Mouse (Mus musculus) stomach, embryonic 15.5 days (tissue): ENCODE measurements around the gene Tenm2. TPM values are rescaled to one million over a fixed set of nuclear protein-coding genes. Genes with fewer than 3 reads are reported as not detected.

ENCODE experiments used
- ATAC-seq: fragments of 200-750 bp; cut with Nextera tagmentation; 2 replicates; pipeline ENCODE4 v1.8.0; 2017; ENCODE audit warnings: low read depth, moderate number of reproducible peaks, moderate TSS enrichment; ENCODE audit not compliant: insufficient read depth, low FRiP score
- H3K27ac ChIP-seq: fragments of 300-500 bp; sonication (generic); 2 replicates; pipeline ENCODE4 v1.5.1; 2015; ENCODE audit warnings: mild to moderate bottlenecking, inconsistent platforms
- H3K27me3 ChIP-seq: fragments of 300-500 bp; sonication (generic); replicated peaks from 2 replicates; pipeline ENCODE4 v1.6.1; 2015; ENCODE audit warnings: inconsistent platforms
- H3K36me3 ChIP-seq: fragments of 300-500 bp; sonication (generic); 2 replicates; pipeline ENCODE4 v1.6.1; 2015; ENCODE audit warnings: inconsistent platforms
- H3K4me1 ChIP-seq: fragments of 300-500 bp; sonication (generic); 2 replicates; pipeline ENCODE4 v1.6.1; 2015; ENCODE audit warnings: inconsistent platforms
- H3K4me2 ChIP-seq: fragments of 300-500 bp; sonication (generic); 2 replicates; pipeline ENCODE4 v1.6.1; 2015; ENCODE audit warnings: mild to moderate bottlenecking, inconsistent platforms
- H3K4me3 ChIP-seq: fragments of 300-500 bp; sonication (generic); replicated peaks from 2 replicates; pipeline ENCODE4 v1.5.1; 2015; ENCODE audit warnings: inconsistent platforms
- H3K9ac ChIP-seq: fragments of 300-500 bp; sonication (generic); 2 replicates; pipeline ENCODE4 v1.6.1; 2015; ENCODE audit warnings: inconsistent platforms
- H3K9me3 ChIP-seq: fragments of 300-500 bp; sonication (generic); 2 replicates; pipeline ENCODE4 v1.6.1; 2016; ENCODE audit warnings: inconsistent platforms
- WGBS: fragments of 180-500 bp; shearing (Covaris S2); methylation state at CpG from one replicate; pipeline ENCODE4 v1.1.7; 2015; 5-methylcytosine and 5-hydroxymethylcytosine counted together
- polyA plus RNA-seq: library from polyadenylated mRNA; unstranded; fragments of >200 nt; fragmentation: Nextera tagmentation; extraction: Ambion mirVana; gene quantifications from 2 replicates; pipeline ENCODE4 v1.2.1, GENCODE M21; 2015

Gene Tenm2
- polyA plus RNA-seq, 1 experiment from 2014 or later, result 1.6 TPM

DNA sequence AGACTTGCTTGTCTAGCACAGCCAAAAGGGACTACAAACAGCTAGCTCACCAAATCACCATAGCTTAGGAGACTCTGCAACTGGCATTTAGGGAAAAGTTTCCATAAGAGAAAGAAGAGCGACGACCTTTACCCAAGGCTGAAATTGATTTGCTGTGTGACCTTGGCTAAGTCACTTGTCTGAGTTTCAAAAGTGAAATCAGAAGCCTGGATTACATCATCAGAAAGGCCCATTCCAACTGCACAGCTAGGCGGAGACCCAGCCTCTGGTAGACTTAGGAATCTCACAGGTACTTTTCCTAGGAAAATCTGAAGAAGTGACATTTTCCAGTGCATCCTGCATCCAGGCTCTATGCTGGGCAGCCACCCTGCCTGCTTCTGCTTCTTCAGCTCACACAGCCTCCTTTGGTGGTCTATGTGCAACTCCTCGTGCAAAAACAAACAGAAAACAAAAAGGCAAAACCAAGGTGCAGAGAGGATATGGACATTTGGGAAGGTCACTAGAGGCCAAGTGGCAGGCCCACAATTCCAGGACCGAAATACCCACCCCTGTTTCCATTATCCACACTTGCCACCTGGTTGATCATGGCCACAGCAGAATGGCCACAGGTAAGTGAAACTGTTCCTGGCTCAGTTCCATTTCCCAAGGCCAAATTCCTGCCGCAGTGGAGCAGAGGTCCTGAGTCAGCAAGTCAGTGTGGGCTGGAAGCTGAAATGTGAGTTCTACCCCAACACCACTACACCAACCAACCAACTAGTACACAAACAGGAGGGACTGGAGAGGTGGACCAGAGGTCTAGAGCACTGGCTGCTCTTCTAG is 1260.9 kb downstream of the Tenm2 start:
- Histone ChIP-seq H3K27me3 (0 out of 2 replicates have a peak, but pooled peaks cover 5% of the 10 kb centered on the region), H3K36me3 (no peaks in the 10 kb centered on the region), H3K9me3 (no peaks in the 10 kb centered on the region), H3K9ac (no peak overlapping the region), H3K4me2 (no peak overlapping the region), H3K4me1 (peaks cover 7% of the 10 kb centered on the region), H3K27ac (no peak overlapping the region), H3K4me3 (no peak overlapping the region)
- 76% methylated on average over 6 of the region's 6 CpGs for WGBS
- no peak for ATAC-seq

DNA sequence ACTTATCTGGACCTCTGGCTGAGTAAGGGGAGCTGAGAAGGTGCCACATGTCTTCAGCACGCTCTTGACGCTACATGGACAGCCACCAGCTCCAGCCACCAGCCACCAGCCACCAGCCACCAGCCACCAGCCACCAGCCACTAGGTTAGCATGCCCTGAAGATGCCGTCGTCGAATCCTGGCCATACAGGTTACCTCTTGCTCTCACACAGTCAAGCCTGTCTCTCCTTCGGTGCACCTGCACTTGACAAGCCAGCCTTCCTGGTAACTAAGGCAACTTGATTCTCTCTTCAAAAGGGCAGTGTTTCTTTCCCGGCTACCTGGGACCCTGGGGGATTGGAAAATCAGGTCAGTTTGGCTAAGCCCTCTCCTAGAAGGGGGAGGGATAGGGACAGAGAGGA is 1262.6 kb downstream of the Tenm2 start:
- no peaks in the 10 kb centered on the region for H3K27me3 ChIP-seq
- no peaks in the 10 kb centered on the region; the same call in none of the 2 replicates for H3K4me1 ChIP-seq
- no peak overlapping the region for H3K4me2 ChIP-seq
- no peak overlapping the region for H3K27ac ChIP-seq
- WGBS, result 45% methylated on average over 7 of the region's 7 CpGs
- no peak overlapping the region for H3K4me3 ChIP-seq
- H3K9ac ChIP-seq, result no peak overlapping the region
- no peaks in the 10 kb centered on the region for H3K9me3 ChIP-seq
- no peaks in the 10 kb centered on the region for H3K36me3 ChIP-seq
- ATAC-seq, result no peak

DNA sequence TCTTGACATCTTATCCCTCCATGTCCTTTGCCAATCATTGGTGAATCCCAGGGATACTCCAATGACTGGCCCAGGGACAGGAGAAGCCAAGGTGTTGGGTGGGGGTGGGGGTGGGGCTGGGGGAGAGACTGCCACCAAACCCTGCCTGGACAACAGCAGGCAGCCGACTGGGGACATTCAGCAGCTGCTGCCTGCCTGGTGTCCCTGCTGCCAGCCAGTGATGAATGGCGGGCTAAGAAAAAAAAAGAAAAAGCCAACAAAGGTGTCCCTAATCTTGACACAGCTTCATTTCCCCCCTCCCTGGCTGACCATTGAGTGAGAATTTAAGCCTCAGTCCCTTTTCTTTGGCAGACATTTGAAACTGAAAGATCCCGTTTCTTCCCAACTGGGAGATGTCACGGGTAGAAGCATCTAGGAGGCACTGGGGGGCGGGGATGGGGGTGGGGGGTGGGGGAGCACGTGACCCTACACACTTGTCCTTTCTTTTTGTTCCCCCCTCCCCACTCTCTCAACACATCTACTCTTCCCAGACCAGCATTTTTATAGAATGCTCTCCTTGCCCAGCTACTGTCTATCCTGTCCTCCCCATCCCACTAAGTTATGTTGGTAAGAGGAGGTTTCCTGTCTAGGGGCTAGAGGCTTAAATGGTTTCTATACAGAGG is 1263.4 kb downstream of the Tenm2 start:
- H3K27me3 ChIP-seq, result no peaks in the 10 kb centered on the region
- H3K9me3 ChIP-seq, result no peaks in the 10 kb centered on the region
- no peak overlapping the region; the same call in 1 of the 2 replicates for H3K27ac ChIP-seq
- no peaks in the 10 kb centered on the region; the same call in none of the 2 replicates for H3K4me1 ChIP-seq
- no peaks in the 10 kb centered on the region for H3K36me3 ChIP-seq
- H3K4me3 ChIP-seq, result no peak overlapping the region
- no peak overlapping the region for H3K4me2 ChIP-seq
- WGBS, result 13% methylated on average over 6 of the region's 6 CpGs
- ATAC-seq, result no peak
- no peak overlapping the region for H3K9ac ChIP-seq

DNA sequence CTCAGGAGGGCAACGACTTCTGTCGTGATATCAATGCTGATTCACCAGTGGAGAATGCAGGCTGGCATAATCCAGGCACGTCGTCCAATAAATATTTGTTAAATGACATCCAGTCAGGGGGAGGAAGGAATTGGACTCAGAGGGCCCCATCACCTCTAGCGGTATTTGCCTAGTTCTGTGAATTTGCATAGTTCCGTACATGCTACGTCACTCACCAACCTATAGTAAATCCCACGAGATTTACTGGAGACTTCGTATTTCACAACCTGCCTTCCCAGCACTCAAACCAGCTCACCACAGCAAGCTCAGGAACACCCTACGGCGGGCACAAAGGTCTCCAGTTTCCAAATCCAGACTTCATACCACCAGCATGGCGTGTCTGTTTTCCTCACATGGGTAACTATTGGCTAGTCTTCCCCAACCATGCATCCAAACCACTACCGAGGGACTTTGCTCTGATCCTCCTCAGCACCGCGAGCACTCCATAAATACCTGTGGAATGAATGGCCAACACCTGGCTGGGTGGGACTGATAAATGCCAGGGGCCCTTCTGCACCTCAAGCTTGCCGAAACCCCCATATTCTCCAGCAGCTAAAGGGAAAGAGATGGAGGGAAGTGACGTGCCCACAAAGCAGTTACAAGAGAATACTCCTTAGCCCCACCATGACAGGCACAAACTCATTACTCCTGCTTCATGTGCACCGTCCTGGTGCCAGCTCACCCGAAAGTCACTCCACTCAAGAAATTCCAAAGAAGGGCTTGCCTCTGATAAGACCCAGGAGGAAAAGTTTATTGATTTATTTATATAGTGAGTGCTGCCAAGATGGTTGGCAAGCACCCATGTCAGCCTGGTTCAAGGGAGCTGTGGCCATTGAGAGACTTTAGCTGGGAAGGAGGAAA is 1264.7 kb downstream of the Tenm2 start:
- ATAC-seq, result peak; percentile 41
- H3K4me3 ChIP-seq, result no peak overlapping the region
- H3K9me3 ChIP-seq, result no peaks in the 10 kb centered on the region
- peak overlapping the region; percentile 72 for H3K27ac ChIP-seq
- no peaks in the 10 kb centered on the region; the same call in none of the 2 replicates for H3K4me1 ChIP-seq
- no peaks in the 10 kb centered on the region for H3K27me3 ChIP-seq
- H3K36me3 ChIP-seq, result no peaks in the 10 kb centered on the region
- no peak overlapping the region for H3K9ac ChIP-seq
- peak overlapping the region; percentile 22; the same call in 1 of the 2 replicates for H3K4me2 ChIP-seq
- WGBS, result 64% methylated on average over 19 of the region's 19 CpGs

DNA sequence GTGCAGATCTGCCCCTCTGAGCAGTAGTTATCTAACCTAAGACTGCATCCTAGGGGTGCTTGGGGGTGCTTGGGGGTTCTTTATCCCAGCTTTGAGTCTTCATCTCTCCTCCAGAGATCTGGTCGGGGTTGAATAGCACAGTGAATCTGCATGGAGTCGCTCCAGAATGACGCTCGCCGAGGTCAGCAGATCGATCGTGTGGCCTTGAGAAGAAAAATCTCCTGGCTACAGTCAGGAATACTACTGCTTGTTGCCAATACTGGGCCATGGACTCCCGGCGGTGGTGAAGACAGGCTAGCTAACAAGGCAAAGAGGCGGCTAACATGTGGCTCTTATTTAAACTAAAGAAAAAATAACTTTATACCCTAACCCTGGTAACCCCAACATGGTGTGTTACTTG is 1267.5 kb downstream of the Tenm2 start:
- Histone ChIP-seq H3K36me3 (no peaks in the 10 kb centered on the region), H3K27ac (no peak overlapping the region), H3K9ac (no peak overlapping the region), H3K4me2 (no peak overlapping the region), H3K9me3 (no peaks in the 10 kb centered on the region), H3K4me3 (no peak overlapping the region), H3K4me1 (peaks cover 3% of the 10 kb centered on the region; the same call in 1 of the 2 replicates), H3K27me3 (no peaks in the 10 kb centered on the region)
- WGBS, result 89% methylated on average over 10 of the region's 10 CpGs
- ATAC-seq, result no peak

DNA sequence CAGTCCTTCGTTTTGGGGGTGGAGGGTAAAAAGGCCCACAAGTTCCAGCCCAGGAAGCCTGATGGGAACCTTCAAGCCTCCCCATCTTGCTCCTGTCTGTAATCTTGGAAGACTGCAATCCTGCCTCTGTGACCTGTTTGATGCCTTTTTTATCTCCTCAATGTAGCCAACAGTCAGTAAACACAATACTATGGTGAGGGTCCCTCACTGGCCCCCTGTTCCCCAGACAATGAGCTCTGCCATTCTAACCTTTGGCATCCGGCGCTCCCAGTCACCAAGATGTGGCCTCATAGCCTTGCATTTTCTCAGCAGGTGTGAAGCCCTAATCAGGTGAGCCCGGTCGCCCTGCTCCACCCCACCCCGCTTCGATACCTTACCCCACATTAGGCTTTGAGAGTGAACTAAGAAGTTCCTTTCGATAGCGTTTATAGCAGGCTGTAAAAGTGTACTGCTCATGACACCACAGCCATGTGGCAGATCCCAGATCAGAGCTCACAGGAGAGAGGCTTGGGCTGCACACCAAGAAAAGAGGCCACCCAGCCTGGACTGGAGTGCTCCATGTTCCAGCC is 1271.7 kb downstream of the Tenm2 start:
- Histone ChIP-seq H3K36me3 (no peaks in the 10 kb centered on the region), H3K4me2 (no peak overlapping the region), H3K9me3 (no peaks in the 10 kb centered on the region), H3K27me3 (no peaks in the 10 kb centered on the region), H3K4me1 (0 out of 2 replicates have a peak, but pooled peaks cover 3% of the 10 kb centered on the region), H3K27ac (peak overlapping the region; percentile 57; the same call in 1 of the 2 replicates), H3K9ac (no peak overlapping the region), H3K4me3 (no peak overlapping the region)
- peak; percentile 24; the same call in 1 of the 2 replicates for ATAC-seq
- WGBS, result 71% methylated on average over 9 of the region's 9 CpGs

DNA sequence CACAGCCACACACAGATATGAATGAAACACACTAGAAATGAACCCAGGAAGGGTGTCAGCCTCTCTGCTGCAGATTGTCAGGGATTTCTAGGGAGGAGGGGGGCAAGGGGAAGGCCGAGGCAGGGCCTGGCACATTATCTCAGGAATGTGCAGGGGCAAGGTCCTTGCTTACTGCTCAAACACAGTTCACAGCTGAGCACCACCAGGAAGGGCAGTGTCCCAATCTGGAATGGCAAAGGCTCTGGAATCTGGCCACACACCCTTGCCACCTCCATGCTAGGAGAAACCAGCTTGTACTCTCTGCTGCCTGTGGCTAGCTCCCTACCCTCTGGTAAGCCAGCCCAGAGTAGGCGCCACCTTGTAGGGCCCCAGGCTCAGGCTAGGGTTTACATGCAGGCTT is 1272.2 kb downstream of the Tenm2 start:
- Histone ChIP-seq H3K4me2 (no peak overlapping the region), H3K9ac (no peak overlapping the region), H3K9me3 (no peaks in the 10 kb centered on the region), H3K27ac (peak overlapping the region; percentile 57; the same call in 1 of the 2 replicates), H3K27me3 (no peaks in the 10 kb centered on the region), H3K4me1 (0 out of 2 replicates have a peak, but pooled peaks cover 3% of the 10 kb centered on the region), H3K4me3 (no peak overlapping the region), H3K36me3 (no peaks in the 10 kb centered on the region)
- ATAC-seq, result peak; percentile 77
- WGBS, result 44% methylated on average over 2 of the region's 2 CpGs

DNA sequence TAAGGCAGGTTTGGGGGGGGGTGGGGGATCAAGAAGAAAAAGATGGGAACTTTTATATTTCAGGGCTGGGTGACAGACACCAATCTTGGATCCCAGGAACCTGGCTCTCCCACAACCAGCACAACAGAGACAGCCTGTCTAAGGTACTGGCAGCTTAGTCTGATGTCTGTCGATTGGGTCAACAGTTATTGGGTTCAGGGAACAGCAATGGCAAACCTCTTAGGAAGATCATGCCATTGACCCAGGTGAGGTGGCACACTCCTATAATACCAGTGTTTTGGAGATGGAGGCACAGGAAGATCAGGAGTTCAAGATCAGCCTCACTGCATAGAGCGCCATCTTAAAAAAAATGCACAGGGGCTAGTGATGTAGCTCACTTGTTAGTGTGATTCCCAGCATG is 1273.3 kb downstream of the Tenm2 start:
- H3K4me1 ChIP-seq, result 0 out of 2 replicates have a peak, but pooled peaks cover 3% of the 10 kb centered on the region
- H3K4me2 ChIP-seq, result no peak overlapping the region
- H3K36me3 ChIP-seq, result no peaks in the 10 kb centered on the region
- no peak overlapping the region for H3K27ac ChIP-seq
- 86% methylated on average over 2 of the region's 2 CpGs for WGBS
- ATAC-seq, result no peak
- H3K9ac ChIP-seq, result no peak overlapping the region
- no peaks in the 10 kb centered on the region for H3K27me3 ChIP-seq
- H3K9me3 ChIP-seq, result no peaks in the 10 kb centered on the region
- no peak overlapping the region for H3K4me3 ChIP-seq

DNA sequence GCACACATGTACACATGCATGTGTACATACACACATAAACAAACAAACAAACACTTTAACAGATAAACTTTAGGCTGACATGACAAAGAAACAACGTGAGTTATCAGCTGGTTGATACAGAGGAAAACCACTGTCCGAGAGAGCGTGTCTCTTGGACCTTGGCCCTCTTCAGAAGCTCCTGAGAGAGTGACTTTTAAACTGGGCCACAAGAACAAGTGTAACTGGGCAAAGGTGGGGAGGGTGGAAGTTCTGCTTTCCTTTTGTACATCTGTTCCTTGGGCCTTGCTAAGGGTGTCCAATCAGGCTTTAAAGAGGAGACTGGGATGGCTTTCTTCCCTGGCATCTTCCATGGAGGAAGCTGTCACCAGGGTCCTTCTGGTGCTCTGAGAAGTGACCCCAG is 1276.5 kb downstream of the Tenm2 start:
- 72% methylated on average over 3 of the region's 3 CpGs for WGBS
- no peak for ATAC-seq
- Histone ChIP-seq H3K36me3 (no peaks in the 10 kb centered on the region), H3K27ac (no peak overlapping the region), H3K4me1 (0 out of 2 replicates have a peak, but pooled peaks cover 3% of the 10 kb centered on the region), H3K4me3 (no peak overlapping the region), H3K9ac (no peak overlapping the region), H3K4me2 (no peak overlapping the region), H3K9me3 (no peaks in the 10 kb centered on the region), H3K27me3 (no peaks in the 10 kb centered on the region)
